Mouse (Mus musculus) cerebellum, adult 11 months (tissue): ENCODE data around the gene Pgm2.

Experiments used
- DNase-seq: peaks from one replicate; pipeline ENCODE4 v3.0.0; 2022

The Pgm2 gene

DNA sequence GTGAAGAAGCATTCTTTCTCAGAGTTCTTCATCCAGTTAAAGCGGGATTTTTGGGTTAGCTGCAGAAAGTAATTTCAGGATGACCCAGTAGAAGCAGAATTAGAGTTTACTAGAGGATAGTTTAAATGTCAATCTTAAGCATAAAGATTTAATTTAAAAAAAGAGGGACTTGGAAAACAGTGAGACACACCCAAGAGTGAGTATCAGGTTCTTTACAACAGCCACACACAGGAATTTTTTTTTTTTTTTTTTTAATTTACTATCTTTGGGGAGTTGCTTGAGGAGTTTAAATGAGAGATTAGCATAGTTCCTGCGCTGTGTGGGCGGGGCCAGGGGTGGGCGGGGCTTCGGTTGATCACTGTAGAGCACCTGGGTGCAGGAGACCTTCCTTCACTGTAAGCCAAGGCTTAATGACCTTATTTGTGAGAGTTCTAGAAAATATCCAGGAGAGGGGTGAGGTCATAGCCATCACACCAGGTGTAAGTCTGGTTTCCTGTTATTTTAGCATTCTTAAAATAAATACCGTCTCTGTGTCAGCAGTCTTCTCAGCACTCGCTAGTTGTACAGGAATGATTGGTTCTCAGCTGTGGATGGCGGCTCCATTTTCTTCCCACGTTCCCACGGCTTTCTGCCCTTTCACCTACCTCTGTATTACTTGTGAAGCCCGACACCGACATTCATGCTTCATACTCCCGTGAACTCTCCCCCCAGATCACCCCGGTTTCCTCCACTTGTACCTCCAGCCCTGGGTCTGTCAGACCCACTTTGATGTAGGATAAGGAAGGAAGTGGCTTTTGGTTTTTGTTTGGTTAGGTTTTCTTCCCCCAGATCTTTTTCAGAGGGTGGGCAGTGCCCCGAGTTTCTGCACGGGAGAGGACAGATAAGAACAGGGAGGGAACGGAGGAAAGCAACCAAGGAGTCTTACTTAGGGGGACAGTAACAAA lies 56.7 kb downstream of the Pgm2 start:
- DNase-seq = no peak

DNA sequence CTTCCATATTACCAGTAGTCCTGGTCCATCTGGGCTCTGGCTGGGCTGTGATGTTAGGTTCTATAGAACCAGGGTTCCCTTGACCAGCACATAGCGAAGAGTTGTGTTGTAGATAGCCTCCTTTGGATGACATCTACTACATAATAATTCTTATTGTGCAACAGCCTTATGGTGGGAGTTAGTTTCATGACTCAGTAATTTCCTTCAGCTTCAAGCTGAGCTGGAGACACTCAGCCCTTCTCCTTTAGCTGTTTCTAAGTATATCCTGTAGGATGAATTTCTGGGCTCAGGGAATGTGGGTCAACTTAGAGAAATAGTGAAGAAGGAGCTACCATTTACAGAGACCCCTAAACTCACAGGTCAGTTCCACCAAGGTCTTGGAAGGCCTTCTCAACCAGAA lies 60.6 kb downstream of the Pgm2 start:
- DNase-seq = no peak

DNA sequence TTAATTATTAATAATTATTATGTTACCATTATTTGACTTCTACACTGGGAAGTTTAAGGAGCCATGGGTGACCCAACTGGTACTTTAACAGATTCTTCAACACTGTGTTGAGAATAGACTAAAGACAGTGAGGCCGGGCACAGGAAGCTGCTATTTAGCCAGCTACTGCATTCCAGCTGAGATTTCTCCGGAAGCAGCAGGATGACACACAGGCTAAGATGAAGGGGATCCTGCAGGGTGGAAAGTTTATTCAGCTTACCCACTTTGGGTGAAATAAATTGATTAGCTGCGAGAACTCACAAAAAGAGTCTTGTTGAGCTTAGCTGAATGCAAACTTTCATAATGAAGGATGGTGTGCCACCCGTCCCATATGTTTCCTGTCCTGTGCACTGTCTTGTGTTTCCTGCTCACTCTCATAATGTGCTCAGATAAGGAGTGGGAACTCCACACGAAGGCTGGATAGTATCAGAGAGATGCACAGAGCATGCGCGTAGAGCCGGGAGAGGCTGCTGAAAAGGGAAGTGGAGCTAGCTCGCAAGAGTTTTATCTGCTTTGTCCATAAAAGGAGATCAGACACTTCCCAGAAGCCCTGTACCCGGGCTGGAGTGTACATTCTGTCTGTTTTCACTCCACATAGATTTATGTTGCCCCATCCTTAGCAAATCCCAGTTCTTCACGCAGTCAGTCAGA lies 63.3 kb downstream of the Pgm2 start, which contains the start of gene Tbc1d1:
Gene Tbc1d1, plus strand, starts transcription at position 445 of the 690 bp plus-strand sequence.
- no peak for DNase-seq

DNA sequence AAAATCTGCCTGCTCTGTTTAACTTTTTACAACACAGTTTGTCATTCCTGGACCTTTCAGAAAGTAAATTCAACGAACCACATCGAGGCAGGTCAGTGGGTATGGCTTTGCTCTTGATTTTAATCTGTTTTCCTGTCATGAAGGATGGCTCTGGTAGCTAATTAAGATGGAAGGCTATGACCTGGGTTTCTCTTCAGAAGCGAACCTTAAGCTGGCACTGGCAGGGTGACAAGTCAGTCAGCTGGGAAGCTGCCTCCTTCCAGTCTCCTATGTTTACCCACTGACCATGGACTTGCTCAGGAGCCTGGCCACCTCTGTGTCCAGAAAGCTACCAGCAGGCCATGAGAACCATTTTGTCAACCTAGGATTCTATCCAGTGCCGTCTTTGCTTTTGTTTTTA lies 63.8 kb downstream of the Pgm2 start:
- DNase-seq = no peak

DNA sequence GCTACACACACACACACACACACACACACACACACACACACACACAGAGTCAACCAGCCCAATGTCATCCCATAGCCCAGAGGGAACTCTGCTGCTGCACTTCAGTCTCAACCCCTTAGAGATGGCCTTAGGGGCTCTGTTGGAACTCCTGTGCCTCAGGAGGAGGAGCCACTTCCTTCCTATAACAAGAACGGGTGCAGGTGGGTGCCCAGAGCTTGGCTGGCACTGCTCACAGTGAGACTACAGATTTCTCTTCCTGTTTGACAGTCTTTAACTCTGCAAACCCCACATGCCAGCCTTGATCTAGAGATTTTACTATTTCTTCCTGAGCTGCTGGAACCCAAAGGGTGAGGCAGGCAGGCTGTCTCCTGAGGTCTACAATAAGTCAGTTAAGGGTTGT lies 65.2 kb downstream of the Pgm2 start:
- no peak for DNase-seq

DNA sequence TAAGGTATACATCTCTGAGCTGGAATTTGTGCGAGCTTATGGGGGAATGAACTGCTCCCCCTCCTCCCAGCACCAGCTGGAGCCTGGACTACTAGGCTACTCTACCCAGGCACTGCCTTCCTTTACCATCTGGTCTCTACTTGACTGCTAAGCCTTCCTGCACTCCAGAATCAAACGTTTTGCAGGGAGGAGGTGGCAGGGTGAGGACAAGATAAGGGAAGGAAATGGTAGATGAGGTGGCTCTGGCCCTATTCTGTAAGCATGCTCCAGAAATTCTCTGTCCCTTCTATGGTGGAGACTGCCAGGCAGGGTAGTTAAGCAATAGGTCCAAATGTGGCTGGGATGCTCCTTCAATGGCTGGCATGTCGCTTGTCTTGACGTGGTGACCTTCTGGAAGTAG lies 65.8 kb downstream of the Pgm2 start:
- no peak for DNase-seq

DNA sequence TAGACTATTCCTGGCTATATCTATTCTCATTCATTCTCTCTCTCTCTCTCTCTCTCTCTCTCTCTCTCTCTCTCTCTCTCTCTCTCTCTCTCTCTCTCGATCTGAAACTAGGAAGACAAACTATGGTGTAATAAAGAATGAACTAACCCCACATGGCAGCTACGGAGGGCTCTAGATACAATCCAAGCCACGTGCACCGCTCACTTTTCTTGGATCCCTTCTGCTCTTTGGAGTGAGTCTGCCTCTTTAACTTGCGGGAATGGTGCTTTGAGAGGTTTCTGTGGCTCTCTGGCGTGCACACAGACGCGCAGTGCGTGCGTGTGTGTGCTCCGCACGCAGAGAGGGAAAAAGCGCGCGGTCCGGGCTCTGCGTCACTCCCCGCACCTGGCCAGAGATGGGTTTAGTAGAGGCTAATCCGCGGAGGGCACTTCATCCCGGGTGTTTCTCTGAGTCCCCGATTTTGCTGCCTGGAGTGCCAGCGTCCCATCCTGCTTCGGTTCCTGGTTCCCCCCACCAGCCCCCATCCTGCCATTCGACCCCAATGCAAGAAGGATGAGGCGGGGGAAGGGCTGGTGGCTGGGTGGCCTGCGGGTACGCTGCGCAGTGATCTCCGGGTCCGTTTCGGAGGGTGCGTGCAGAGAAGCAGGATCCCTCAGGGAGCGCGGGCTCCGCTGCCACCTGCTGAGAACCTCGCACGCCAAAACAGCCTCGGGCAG lies 66.5 kb downstream of the Pgm2 start:
- peak; percentile 70 for DNase-seq

DNA sequence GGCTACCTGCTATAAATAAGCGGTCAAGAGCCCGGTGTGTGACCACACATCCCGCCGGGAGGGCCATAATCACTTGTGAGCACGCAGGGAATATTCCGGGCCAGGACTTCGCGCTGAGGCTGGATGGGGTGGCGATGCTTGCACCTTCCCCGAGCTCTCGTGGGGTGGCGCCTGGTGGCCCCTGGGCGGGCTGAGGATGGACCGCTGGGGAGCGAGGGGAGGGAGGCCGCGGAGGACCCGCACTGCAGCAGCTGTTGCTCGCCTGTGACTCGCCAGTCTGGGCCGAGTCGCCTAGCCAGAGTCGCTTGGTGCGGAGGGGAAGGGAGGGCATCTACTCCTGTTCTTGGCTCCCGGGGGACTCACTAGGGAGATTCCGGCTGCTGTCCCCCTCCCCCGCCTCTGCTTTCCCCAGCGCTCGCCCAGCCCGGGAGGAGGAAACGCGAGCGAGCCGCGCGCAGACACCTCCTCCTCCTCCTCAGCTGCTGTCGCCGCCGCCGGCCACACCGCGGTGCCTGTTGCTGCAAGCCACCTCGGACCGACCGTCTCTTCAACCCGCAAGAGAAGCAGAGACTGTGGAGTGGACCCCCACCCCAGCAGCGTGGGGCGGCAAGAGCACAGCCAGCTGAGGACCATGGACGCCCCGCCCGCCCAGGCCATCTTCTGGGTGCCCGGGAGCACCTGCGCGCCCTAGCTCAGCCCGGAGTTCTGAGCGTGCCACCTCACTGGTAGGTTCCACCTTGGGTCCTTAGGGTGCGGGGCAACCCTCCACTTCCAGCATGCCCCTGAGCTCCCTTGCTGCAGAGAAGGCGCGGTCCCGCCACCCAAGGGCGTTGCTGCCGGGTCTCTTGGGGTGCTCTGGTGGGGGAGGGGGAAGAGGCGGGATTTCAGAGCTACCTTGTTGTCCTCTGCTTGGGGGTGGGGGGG lies 67.3 kb downstream of the Pgm2 start:
- peak; percentile 62 for DNase-seq

DNA sequence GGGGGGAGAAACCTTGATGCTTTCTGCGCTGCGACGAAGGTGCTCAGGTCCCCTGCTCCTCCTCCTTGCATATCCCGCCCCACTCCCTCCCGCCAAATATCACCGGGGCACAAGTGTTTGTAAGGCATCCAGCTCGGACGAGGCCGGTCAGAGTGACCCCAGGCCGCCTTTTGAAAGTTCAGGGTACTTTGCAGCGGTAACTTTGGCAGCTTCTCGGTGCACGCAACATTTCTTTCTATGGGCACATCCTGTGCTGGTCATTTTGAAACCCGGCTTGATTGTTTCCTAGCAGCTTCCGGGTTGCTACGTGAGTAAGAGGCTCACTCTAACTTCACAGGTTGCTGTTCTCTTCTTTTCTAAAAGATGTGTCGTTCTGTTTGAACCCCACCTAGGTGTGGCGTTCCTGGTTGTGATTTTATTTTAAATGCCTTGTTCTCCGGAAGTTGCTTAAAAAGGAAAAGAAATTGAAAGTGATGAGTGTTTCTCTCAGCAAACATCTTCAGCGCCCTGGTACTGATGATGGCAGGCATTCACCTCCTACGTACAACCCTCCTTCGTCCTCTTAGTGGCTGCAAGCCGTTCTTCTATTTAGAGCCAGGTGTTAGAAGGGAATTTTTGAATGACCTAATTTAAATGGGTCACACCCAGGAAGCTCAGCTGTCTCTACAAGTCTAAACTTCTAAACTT lies 68.1 kb downstream of the Pgm2 start:
- no peak for DNase-seq

DNA sequence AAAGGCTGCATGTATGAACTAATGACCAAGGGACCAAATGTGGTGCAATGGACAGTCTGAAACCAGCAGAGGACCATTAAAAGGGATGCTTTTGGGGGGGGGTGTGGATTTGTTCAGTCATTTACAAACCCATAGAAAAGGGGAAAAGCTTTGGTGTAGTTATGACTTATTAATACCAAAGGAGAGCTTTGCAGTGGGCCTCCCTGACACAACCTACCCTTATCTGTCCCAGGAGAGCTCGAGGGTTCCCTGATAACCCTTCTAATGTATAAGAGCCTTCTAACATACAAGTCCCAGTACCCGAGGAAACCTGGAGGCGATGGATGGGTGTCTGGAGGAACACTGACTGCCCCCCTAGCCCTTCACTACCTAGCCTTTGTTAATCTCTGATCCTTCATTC lies 69.2 kb downstream of the Pgm2 start:
- no peak for DNase-seq

DNA sequence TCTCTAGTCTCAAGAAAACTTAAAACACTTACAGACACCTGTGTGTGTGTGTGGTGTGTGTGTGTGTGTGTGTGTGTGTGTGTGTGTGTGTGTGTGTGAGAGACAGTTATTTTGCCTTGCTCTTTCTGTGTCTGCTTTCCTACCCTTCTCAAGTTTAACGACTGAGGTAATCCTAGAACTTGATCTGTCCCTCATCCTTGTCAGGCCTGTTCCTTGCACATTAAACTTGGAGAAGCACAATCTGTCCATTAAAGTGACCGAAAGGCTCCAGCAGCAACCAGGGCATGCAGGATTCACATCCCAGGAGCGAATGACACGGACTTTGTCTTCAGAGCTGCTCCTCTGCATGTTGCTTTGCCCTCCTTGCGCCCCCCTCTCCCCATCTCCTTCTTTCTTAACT lies 69.8 kb downstream of the Pgm2 start:
- DNase-seq = no peak

DNA sequence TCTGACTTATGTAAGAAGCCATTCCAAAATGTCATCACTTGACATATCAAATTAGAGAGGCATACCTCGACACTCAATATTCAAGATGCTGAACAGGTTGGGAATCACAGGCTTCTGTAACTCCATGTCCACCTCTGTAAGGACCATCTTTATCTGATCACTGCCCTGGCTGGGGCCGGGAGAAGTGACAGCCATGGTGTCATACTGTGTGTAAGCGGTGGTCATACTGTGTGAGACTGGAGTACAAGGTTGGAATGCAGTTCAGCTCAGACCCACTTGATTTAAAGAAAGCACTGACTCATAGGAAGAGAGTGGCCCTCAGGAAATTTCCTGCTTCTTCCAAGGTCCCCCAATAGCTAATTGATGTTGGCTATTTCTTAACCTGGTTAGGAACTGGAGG lies 71.7 kb downstream of the Pgm2 start:
- no peak for DNase-seq

DNA sequence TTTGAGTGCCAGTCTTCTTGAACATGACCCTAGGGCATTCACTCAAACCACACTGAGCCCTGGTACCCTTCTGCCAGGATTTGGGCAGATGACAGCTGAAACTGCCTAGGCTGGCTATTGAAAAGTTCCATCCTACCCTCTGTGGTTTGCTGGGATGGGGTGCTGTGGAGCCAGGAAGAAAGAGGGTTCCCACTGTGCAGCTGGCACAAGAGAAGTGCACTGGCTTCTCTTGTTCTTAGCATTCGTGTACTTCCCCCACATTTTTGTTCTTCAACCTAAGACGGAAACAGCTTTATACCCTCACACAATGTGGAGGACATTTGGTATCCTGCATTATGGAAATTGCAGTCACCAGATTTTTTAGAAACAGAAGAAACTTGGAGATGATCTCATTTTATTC lies 73.1 kb downstream of the Pgm2 start:
- no peak for DNase-seq

DNA sequence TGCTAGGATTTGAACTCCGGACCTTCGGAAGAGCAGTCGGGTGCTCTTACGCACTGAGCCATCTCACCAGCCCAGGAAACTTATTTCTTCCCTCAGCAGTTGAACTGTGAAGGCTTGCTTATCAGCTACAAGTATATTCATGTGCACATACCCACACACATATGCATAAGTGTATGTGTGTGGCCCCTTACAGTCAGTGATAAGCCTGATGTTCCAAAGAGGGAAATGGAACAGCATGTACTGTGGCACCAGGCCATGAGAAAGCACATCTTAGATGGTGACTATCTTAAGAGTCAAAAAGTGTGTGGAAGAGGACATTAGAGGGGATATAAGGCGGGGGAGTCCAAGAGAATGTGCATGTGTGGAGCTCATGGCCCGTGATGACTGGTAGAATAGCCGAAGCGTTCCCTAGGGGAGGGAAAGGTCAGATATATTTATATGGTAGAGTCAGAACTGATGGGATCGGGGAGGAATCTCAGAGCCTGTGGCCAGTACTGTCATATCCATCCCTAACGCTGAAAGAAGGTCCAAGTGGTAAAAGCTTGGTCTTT lies 76.3 kb downstream of the Pgm2 start:
- no peak for DNase-seq

DNA sequence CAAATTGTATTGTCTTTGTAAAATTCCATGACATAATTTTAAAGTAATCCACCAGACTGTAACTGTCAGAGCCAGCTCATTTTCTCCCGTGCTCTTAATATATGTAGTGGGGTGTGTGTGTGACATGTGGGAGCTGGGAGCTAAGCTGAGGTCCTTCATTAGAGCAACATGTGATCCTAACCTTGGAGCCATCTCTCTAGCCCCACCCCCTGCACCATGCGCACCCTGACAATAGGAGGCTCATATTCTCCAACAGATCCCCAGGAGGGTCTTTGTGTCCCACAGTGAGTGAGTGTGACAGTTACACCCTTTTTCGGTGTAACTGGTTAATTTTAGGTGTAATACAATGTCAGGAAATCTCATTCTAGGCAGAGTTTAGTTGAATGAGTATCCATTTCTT lies 80.1 kb downstream of the Pgm2 start:
- DNase-seq = no peak

DNA sequence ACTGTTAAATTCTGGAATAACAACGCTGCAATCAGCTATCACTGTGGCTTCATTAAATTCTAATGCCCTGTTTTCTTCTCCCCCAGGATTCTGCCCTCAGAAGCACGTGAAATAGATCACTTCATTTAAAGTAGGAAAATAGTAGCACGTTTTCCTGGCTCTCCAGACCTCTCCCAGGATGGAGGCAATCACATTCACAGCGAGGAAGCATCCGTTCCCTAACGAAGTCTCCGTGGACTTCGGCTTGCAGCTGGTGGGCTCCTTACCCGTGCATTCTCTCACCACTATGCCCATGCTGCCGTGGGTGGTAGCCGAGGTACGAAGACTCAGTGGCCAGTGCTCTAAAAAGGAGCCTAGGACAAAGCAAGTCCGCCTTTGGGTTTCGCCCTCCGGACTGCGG lies 80.6 kb downstream of the Pgm2 start:
- no peak for DNase-seq

DNA sequence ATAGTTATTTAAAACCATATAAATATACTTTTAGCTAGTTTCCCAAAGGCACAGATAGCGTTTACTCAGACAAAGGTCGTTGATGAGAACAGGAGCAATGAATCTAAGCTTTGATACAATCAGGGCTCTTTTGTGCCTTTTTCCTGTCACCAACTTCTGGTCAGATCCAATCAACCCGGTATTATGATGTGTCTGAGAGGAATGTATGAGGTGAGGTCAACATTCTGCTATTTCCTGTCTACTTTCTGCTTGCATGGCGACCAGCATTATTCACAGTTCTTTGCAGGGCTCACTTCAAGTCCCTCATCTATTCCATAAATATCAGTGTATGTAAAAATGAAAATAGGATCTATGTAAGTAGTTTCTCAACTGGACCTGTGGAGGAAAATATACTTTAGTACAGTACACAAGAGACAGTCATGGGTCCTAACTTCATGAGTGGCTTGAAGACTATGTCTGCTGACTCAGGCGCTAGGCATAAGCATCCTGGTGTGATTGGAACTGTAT lies 81.7 kb downstream of the Pgm2 start:
- DNase-seq = no peak
